Comparison of ENCODE assay signal across 8 mouse cellular contexts in the genomic region with DNA sequence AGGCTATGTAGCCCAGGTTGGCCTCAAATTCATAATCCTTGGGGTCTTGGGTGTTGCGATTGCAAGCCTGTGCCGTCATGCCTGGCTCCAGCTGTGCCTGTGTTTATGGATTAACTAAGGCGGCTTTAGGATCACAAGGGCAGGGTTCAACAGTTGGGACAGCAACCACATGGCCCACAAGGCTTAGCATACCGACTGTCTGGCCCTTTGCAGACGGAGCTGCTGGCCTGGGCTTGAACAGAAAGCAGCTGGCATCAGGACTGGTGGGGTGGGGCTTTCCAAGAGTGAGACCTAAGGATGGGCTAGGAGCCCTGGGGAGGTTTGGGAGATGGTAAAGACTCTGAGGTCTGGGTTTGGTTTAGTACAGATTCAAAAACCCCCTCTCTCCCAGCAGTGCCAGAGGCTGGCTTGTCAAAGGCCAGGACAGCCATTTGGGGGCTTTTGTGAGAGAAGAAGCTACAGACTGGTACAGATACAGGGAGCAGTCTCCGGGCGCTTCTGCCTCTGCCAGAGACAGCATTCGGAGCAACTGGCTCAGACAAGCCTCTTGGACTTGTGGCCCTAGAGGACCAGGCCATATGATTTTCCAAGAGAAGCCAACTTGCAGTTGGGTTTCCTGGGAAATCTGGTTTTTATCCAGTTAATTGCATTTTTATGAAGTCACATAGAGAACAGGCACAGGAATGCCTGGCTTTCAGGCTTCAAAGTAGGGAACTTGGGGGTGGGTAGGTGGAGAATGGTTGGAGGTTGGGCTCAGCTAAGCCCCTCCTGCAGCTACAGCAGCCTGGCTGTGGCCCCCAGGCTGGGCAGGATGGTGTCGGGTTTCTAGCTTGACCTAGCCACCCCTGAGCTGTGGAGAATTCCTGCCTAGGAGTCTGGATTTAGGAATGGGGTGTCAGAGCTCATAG. TPM values are rescaled to one million over a fixed set of nuclear protein-coding genes. Genes with fewer than 3 reads are reported as not detected.
DNase-seq lines count a peak whose midpoint lies in the region; ATAC-seq and TF ChIP-seq lines count a peak whose summit lies in the region.

No protein-coding gene starts in this region.

- H3K4me1 ChIP-seq in hindbrain, embryonic 11.5 days (replicated peaks; ENCODE audit: control insufficient read depth, insufficient read depth, low read length), result 0 out of 2 replicates have a peak, but pooled peaks cover 5% of the 10 kb centered on the region
- peaks cover 11% of the 10 kb centered on the region; the same call in 1 of the 2 replicates for H3K4me1 ChIP-seq in hindbrain, postnatal 0 days (ENCODE audit: insufficient read depth, low read length)
- H3K4me1 ChIP-seq in embryonic facial prominence, embryonic 15.5 days, result peaks cover 40% of the 10 kb centered on the region
- H3K4me1 ChIP-seq in limb, embryonic 11.5 days (ENCODE audit: control insufficient read depth, insufficient read depth, low read length), result peaks cover 36% of the 10 kb centered on the region
- H3K4me1 ChIP-seq in neural tube, embryonic 13.5 days (replicated peaks), result peaks cover 26% of the 10 kb centered on the region

- 43% methylated on average over 9 of the region's 9 CpGs for WGBS in hindbrain, embryonic 11.5 days
- 40% methylated on average over 9 of the region's 9 CpGs for WGBS in hindbrain, postnatal 0 days
- WGBS in embryonic facial prominence, embryonic 15.5 days, result 16% methylated on average over 9 of the region's 9 CpGs
- WGBS in limb, embryonic 11.5 days, result 14% methylated on average over 9 of the region's 9 CpGs
- 49% methylated on average over 9 of the region's 9 CpGs for WGBS in neural tube, embryonic 13.5 days

- no peaks in the 10 kb centered on the region for H3K36me3 ChIP-seq in hindbrain, embryonic 11.5 days (ENCODE audit: control insufficient read depth, insufficient read depth, low read length)
- H3K36me3 ChIP-seq in hindbrain, postnatal 0 days (ENCODE audit: insufficient read depth, low read length), result no peaks in the 10 kb centered on the region
- H3K36me3 ChIP-seq in embryonic facial prominence, embryonic 15.5 days, result peaks cover 7% of the 10 kb centered on the region
- H3K36me3 ChIP-seq in limb, embryonic 11.5 days (ENCODE audit: control insufficient read depth, insufficient read depth, low read length), result peaks cover 2% of the 10 kb centered on the region; the same call in 1 of the 2 replicates
- 0 out of 2 replicates have a peak, but pooled peaks cover 4% of the 10 kb centered on the region for H3K36me3 ChIP-seq in neural tube, embryonic 13.5 days

- 0 out of 2 replicates have a peak, but pooled peaks have one; percentile 20 for ATAC-seq in hindbrain, embryonic 11.5 days (ENCODE audit: low FRiP score)
- no peak for ATAC-seq in hindbrain, postnatal 0 days
- ATAC-seq in embryonic facial prominence, embryonic 15.5 days (ENCODE audit: insufficient number of reproducible peaks, low FRiP score, low TSS enrichment, low read depth), result peak; percentile 68
- ATAC-seq in limb, embryonic 11.5 days (ENCODE audit: insufficient number of reproducible peaks, low FRiP score, low TSS enrichment, low read depth), result peak; percentile 90
- ATAC-seq in neural tube, embryonic 13.5 days (ENCODE audit: low read depth), result peak; percentile 37; the same call in 1 of the 2 replicates

- 0 out of 2 replicates have a peak overlapping the region, but pooled peaks have one; percentile 23 for H3K4me2 ChIP-seq in hindbrain, embryonic 11.5 days (replicated peaks; ENCODE audit: low read depth, low read length)
- no peak overlapping the region for H3K4me2 ChIP-seq in hindbrain, postnatal 0 days (ENCODE audit: low read depth, low read length)
- peak overlapping the region; percentile 26 for H3K4me2 ChIP-seq in embryonic facial prominence, embryonic 15.5 days (replicated peaks)
- H3K4me2 ChIP-seq in limb, embryonic 11.5 days (ENCODE audit: low read depth, severe bottlenecking), result peak overlapping the region; percentile 49
- H3K4me2 ChIP-seq in neural tube, embryonic 13.5 days, result no peak overlapping the region

- H3K4me3 ChIP-seq in hindbrain, embryonic 11.5 days (ENCODE audit: low read depth, low read length), result no peak overlapping the region
- H3K4me3 ChIP-seq in hindbrain, postnatal 0 days (ENCODE audit: low read length), result no peak overlapping the region
- no peak overlapping the region for H3K4me3 ChIP-seq in embryonic facial prominence, embryonic 15.5 days (replicated peaks)
- H3K4me3 ChIP-seq in limb, embryonic 11.5 days (ENCODE audit: low read depth, low read length), result no peak overlapping the region; the same call in 1 of the 2 replicates
- H3K4me3 ChIP-seq in neural tube, embryonic 13.5 days, result no peak overlapping the region

- no peak overlapping the region for H3K9ac ChIP-seq in hindbrain, embryonic 11.5 days (ENCODE audit: low read depth, low read length)
- H3K9ac ChIP-seq in hindbrain, postnatal 0 days (replicated peaks; ENCODE audit: low read length), result no peak overlapping the region
- no peak overlapping the region for H3K9ac ChIP-seq in embryonic facial prominence, embryonic 15.5 days
- 0 out of 2 replicates have a peak overlapping the region, but pooled peaks have one; percentile 12 for H3K9ac ChIP-seq in limb, embryonic 11.5 days (ENCODE audit: low read length)
- no peak overlapping the region for H3K9ac ChIP-seq in neural tube, embryonic 13.5 days

- peak overlapping the region; percentile 36 for H3K27ac ChIP-seq in hindbrain, embryonic 11.5 days (ENCODE audit: low read depth, low read length)
- no peak overlapping the region for H3K27ac ChIP-seq in hindbrain, postnatal 0 days
- H3K27ac ChIP-seq in embryonic facial prominence, embryonic 15.5 days (replicated peaks), result peak overlapping the region; percentile 83
- H3K27ac ChIP-seq in limb, embryonic 11.5 days (replicated peaks; ENCODE audit: low read depth, low read length), result peak overlapping the region; percentile 94
- 0 out of 2 replicates have a peak overlapping the region, but pooled peaks have one; percentile 18 for H3K27ac ChIP-seq in neural tube, embryonic 13.5 days (replicated peaks)

- peak; percentile 43 for DNase-seq in hindbrain, embryonic 11.5 days (ENCODE audit: low spot score)
- DNase-seq in hindbrain, postnatal 0 days (ENCODE audit: low spot score), result no peak
- peak; percentile 91 for DNase-seq in limb, embryonic 11.5 days (ENCODE audit: low spot score)
- DNase-seq in cerebellum, adult 9-10 months, result no peak
- DNase-seq in gastrocnemius, adult 8-10 months (ENCODE audit: low spot score in 2 of 2), result no peak
- DNase-seq in urinary bladder, postnatal 10 days (ENCODE audit: low spot score), result no peak

- H3K27me3 ChIP-seq in hindbrain, embryonic 11.5 days (ENCODE audit: control insufficient read depth, insufficient read depth, low read length), result no peaks in the 10 kb centered on the region
- no peaks in the 10 kb centered on the region for H3K27me3 ChIP-seq in hindbrain, postnatal 0 days (ENCODE audit: insufficient read depth, low read length)
- no peaks in the 10 kb centered on the region for H3K27me3 ChIP-seq in embryonic facial prominence, embryonic 15.5 days
- H3K27me3 ChIP-seq in limb, embryonic 11.5 days (ENCODE audit: control insufficient read depth, insufficient read depth, low read length), result no peaks in the 10 kb centered on the region
- H3K27me3 ChIP-seq in neural tube, embryonic 13.5 days, result no peaks in the 10 kb centered on the region

- H3K9me3 ChIP-seq in hindbrain, embryonic 11.5 days (ENCODE audit: control insufficient read depth, low read length), result no peaks in the 10 kb centered on the region
- no peaks in the 10 kb centered on the region for H3K9me3 ChIP-seq in hindbrain, postnatal 0 days (ENCODE audit: low read length)
- H3K9me3 ChIP-seq in embryonic facial prominence, embryonic 15.5 days (replicated peaks), result no peaks in the 10 kb centered on the region
- H3K9me3 ChIP-seq in limb, embryonic 11.5 days (ENCODE audit: control insufficient read depth, low read length), result no peaks in the 10 kb centered on the region
- no peaks in the 10 kb centered on the region for H3K9me3 ChIP-seq in neural tube, embryonic 13.5 days

- no peak for TF ChIP-seq CTCF in hindbrain, postnatal 0 days (IDR thresholded peaks at IDR 0.05; ENCODE audit: low read depth)

RNA-seq across cellular contexts. Expression of a gene that starts 37.8 kb away (rescaled TPM):
- 2.8 and 8.5 TPM in 2 replicates for polyA plus RNA-seq in hindbrain, embryonic 11.5 days (2014; fragmentation: Nextera tagmentation; extraction: Ambion mirVana)
- 37.5 and 47.1 TPM in 2 replicates for total RNA-seq in hindbrain, postnatal 0 days (2014; rRNA removed)
- 11.1 and 14.1 TPM in 2 replicates for polyA plus RNA-seq in hindbrain, postnatal 0 days (2015; fragmentation: Nextera tagmentation; extraction: Ambion mirVana)
- 3.4 and 7.6 TPM in 2 replicates for polyA plus RNA-seq in embryonic facial prominence, embryonic 15.5 days (2015; fragmentation: Nextera tagmentation; extraction: Ambion mirVana)
- polyA plus RNA-seq in limb, embryonic 11.5 days (2014; fragmentation: Nextera tagmentation; extraction: Ambion mirVana), result 12.2 and 19.8 TPM in 2 replicates
- 3.1 and 5.9 TPM in 2 replicates for polyA plus RNA-seq in neural tube, embryonic 13.5 days (2015; fragmentation: Nextera tagmentation; extraction: Ambion mirVana)
- total RNA-seq in gastrocnemius, adult 8-10 months (2022), result 10 to 100 TPM in 3 of 4 experiments, 1 to 10 TPM in 1; 7.4 to 16.6 (median 13.8) TPM

Comparison
In these comparisons a context has a peak if more than half of its experiments do, and no peak if none do; other contexts are left out.
1. DNase-seq: peak in hindbrain, embryonic 11.5 days (single experiment) and limb, embryonic 11.5 days (single experiment); none in hindbrain, postnatal 0 days (single experiment), cerebellum, adult 9-10 months (single experiment), gastrocnemius, adult 8-10 months (0 of 2) and urinary bladder, postnatal 10 days (single experiment).
2. H3K4me2 ChIP-seq: peak in hindbrain, embryonic 11.5 days (single experiment), embryonic facial prominence, embryonic 15.5 days (single experiment) and limb, embryonic 11.5 days (single experiment); none in hindbrain, postnatal 0 days (single experiment) and neural tube, embryonic 13.5 days (single experiment).